Mouse (Mus musculus): ENCODE data around the gene Il15. TPM values are rescaled to one million over a fixed set of nuclear protein-coding genes. Genes with fewer than 3 reads are reported as not detected.
A peak's percentile ranks its signal among the peaks of the same experiment; 100 is the strongest.

The Il15 gene
- total RNA-seq, 2 experiments from 2014 or later: 9.0 to 12.1 TPM

GRCm38 (mm10) chr8:82356091-82356490 lies 46.9 kb downstream of the Il15 start:
- DNase-seq: no peak

- peak; percentile 17 for DNase-seq
Observed at GRCm38 (mm10) chr8:82351268-82351943, 51.6 kb downstream of the Il15 start.

DNA sequence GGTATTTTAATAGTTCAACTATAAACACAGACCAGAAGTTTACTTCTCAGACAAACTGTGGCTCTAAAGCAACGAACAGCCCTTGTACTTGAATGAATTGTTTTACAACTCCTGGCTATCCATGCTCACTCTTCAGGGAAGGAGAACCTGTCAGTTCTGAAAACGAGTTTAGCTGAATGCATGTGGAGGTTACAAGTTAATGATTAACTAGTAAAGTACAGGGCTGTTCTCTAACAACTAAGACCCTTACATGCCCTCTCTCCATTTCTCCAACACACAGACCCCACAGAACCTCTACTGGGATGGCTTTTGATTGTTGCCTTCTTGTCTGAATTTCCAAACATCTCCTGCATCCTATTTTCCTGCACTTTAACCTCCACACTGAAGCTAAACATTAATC lies 53.7 kb downstream of the Il15 start:
- no peak for DNase-seq

DNA sequence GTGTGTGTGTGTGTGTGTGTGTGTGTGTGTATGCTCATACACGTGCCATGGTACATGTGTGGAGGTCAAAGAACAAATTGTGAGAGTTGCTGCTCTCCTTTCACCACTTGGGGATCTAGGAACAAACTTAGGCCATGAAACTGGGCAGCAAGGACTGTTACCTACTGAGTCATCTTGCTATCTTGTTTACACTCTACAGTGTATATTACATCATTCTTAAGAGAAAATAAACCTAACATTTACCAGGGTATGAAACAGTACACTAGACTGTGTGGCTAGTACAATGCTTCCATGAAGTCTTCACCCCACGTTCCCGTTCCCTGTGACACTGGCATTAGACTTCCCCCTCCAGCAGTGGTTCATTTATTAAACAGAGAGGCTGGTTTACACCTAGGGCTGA lies 56.5 kb downstream of the Il15 start:
- no peak for DNase-seq

DNA sequence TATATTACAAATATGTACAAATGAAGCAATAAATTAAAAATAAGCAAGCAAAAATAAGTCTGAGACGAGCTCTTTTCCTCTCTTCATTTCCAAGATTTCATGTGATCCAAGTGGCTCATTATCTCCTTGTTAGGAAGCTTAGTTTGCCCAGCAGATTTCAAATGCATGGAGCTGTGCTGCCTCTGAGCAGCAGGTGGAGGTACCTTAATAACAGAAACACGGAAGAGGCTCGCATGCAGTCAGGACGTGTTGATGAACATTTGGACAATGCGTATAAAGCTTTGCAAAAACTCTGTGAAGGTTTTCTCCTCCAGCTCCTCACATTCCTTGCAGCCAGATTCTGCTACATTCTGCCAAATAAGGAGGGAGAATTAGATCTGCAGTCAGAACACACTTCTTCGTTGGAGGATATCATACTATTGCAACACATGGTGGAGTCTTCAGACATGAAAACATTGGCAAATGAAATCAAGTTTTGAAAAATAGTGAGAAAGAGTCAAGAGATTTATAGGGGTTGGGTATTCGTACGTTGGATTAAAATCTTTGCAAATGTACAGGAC lies 71.3 kb downstream of the Il15 start:
- DNase-seq: no peak

GRCm38 (mm10) chr8:82327986-82328652 lies 74.9 kb downstream of the Il15 start:
- no peak for DNase-seq

- no peak for DNase-seq
Observed at GRCm38 (mm10) chr8:82326061-82326460, 77.0 kb downstream of the Il15 start.

DNA sequence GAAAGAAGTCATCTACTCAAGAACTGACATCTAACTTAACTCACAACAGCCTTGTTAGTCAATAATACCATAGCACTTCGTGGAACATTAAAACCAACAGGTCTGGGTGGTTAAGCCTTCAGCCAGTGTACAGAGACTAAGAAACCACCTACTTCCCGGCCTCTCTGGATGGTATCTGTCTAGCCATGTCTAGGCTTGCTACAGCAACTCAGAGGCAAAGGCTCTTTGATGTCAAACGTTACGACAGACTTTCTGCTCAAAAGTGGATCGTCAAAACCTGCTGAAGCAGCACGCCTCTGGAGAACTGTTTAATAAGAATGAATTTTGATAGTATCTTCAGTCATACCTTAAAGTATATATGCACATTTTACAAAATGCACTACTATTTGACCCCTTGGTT lies 77.4 kb downstream of the Il15 start:
- DNase-seq: no peak

DNA sequence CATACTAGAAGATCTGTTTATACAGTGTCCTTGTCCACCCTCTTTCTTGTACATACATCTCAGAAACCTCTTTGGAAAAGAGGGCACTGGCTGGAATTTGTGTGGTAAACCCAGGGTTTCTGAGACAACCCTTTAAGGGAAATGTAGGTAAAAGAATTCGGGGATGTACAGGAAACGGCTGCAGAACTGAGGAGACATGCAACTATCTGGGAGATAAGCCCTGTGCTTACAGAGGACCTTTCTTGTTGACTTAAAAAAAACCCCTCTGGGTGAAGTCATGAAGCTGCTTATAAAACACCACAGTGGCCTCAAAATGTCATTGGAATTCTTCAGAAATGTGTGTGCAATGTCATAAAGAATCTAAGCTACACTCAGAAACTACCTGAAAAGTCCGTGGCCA lies 85.6 kb downstream of the Il15 start:
- DNase-seq: no peak

- DNase-seq: no peak
Observed at GRCm38 (mm10) chr8:82306424-82306823, 96.6 kb downstream of the Il15 start.

DNA sequence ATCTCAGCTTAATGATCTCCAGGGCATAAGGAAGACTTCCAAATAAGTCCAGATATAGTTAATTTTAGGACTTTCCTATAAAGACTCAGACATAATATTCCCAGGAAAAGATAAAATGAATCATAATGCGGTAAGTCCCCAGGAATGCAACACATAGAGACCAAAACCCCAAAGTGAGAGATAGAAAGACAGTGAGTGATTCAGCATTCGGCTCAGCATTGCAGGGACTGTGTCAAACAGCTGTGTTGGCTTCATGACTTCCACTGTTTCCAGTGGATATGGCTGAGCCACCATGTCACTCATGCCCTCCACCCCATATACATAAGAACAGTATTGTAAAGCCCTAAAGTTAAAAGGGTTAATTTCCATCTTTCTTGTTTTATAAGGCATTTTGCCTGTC lies 106.8 kb downstream of the Il15 start:
- DNase-seq: no peak

DNA sequence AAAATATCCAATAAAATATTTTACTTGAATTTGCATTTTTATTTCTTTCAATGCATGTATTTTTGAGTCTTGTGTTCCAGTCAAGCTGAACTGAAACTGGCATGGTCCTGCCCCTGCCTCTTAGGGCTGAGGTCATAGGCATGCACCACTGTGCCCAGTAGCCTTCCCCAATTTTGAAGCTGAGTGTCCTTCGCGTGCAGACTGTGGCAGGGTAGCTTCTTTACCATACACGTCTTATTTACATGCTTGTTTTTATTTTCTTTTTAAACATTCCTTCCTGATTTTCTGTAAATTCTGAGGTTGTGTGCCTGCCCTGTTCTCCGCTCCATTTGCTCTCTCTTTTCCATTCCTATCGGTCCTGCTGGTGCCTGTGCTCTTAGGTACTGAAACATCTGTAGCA lies 111.4 kb downstream of the Il15 start:
- no peak for DNase-seq

DNA sequence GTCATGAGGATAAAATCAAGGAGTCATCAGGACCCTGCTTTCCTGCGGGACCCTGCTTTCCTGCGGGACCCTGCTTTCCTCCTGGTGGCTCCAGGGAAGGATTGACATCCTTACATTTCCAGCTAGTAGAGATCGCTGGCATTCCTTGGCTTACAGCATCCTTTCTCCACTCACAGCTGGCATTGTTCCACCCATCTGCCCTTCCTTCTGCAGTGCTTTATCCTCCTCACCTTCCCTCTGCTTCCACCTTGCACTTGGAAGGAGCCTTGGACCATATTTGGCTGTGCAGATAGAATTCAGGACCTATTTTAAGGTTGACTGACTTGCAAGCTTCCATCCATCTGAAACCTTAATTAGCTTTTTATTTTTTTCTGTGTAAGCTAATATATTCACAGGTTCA lies 117.2 kb downstream of the Il15 start:
- no peak for DNase-seq

- DNase-seq: no peak
Observed at GRCm38 (mm10) chr8:82281995-82282394, 121.0 kb downstream of the Il15 start.
